Mouse (Mus musculus) brown adipose tissue, adult 24 weeks (tissue): ENCODE measurements around the gene Gapdh. TPM values are rescaled to one million over a fixed set of nuclear protein-coding genes. Genes with fewer than 3 reads are reported as not detected.

Experiments used
- H3K27ac ChIP-seq: fragments of 200-500 bp; replicated peaks from 2 replicates; pipeline ENCODE4 v1.5.1; 2012; ENCODE audit warnings: low read depth, mild to moderate bottlenecking, low read length
- H3K4me1 ChIP-seq: fragments of 200-500 bp; 2 replicates; pipeline ENCODE4 v1.6.1; 2012; ENCODE audit warnings: low read length, mixed read lengths; ENCODE audit not compliant: control insufficient read depth, insufficient read depth, insufficient read length
- H3K4me3 ChIP-seq: fragments of 200-500 bp; 2 replicates; pipeline ENCODE4 v1.5.1; 2012; ENCODE audit warnings: low read depth, mild to moderate bottlenecking, low read length, moderate library complexity; ENCODE audit not compliant: insufficient read depth
- polyA plus RNA-seq: library from polyadenylated mRNA; stranded (reverse); fragments of >200 nt; gene quantifications from 2 replicates; pipeline ENCODE4 v1.2.4, GENCODE M21; 2012; ENCODE audit not compliant: missing spikeins, insufficient read depth, insufficient read length

Gapdh gene
- polyA plus RNA-seq, 1 experiment = 1,014 TPM

- H3K4me1 ChIP-seq = peaks cover 27% of the 10 kb centered on the region
- H3K27ac ChIP-seq = peak overlapping the region; percentile 35
- peak overlapping the region; percentile 12; the same call in 1 of the 2 replicates for H3K4me3 ChIP-seq
These were observed 17.9 kb downstream of the Gapdh start for GRCm38 (mm10) chr6:125148251-125148925.

GRCm38 (mm10) chr6:125147329-125147728 is 18.9 kb downstream of the Gapdh start:
- peak overlapping the region; percentile 75; the same call in 1 of the 2 replicates for H3K4me3 ChIP-seq
- peak overlapping the region; percentile 45 for H3K27ac ChIP-seq
- H3K4me1 ChIP-seq = peaks cover 27% of the 10 kb centered on the region

- H3K27ac ChIP-seq = peak overlapping the region; percentile 45
- peaks cover 27% of the 10 kb centered on the region for H3K4me1 ChIP-seq
- peak overlapping the region; percentile 75 for H3K4me3 ChIP-seq
These were observed 19.5 kb downstream of the Gapdh start for GRCm38 (mm10) chr6:125146797-125147196.

GRCm38 (mm10) chr6:125146148-125146547 is 20.1 kb downstream of the Gapdh start:
- Histone ChIP-seq H3K4me1 (peaks cover 27% of the 10 kb centered on the region), H3K4me3 (peak overlapping the region; percentile 75), H3K27ac (peak overlapping the region; percentile 24)

- H3K4me1 ChIP-seq = peaks cover 27% of the 10 kb centered on the region
- peak overlapping the region; percentile 75 for H3K4me3 ChIP-seq
- peak overlapping the region; percentile 2 for H3K27ac ChIP-seq
These were observed 20.8 kb downstream of the Gapdh start for GRCm38 (mm10) chr6:125145479-125145951.

GRCm38 (mm10) chr6:125145001-125145400 is 21.3 kb downstream of the Gapdh start, which contains the start of gene Iffo1:
TSS of gene Iffo1 (plus strand) at chr6:125145241.
- H3K4me1 ChIP-seq = peaks cover 27% of the 10 kb centered on the region
- peak within 1 kb of the TSS; percentile 2 for H3K27ac ChIP-seq
- H3K4me3 ChIP-seq = peak within 1 kb of the TSS; percentile 75

GRCm38 (mm10) chr6:125143904-125144303 is 22.4 kb downstream of the Gapdh start:
- Histone ChIP-seq H3K4me3 (no peak overlapping the region), H3K4me1 (peaks cover 18% of the 10 kb centered on the region), H3K27ac (no peak overlapping the region)

- H3K27ac ChIP-seq = no peak overlapping the region
- H3K4me3 ChIP-seq = no peak overlapping the region
- H3K4me1 ChIP-seq = peaks cover 12% of the 10 kb centered on the region
These were observed 23.1 kb downstream of the Gapdh start for GRCm38 (mm10) chr6:125143128-125143527.

GRCm38 (mm10) chr6:125142436-125142835 is 23.8 kb downstream of the Gapdh start:
- Histone ChIP-seq H3K4me3 (no peak overlapping the region), H3K4me1 (peaks cover 11% of the 10 kb centered on the region), H3K27ac (no peak overlapping the region)

GRCm38 (mm10) chr6:125139747-125140146 is 26.5 kb downstream of the Gapdh start:
- H3K4me1 ChIP-seq = no peaks in the 10 kb centered on the region
- no peak overlapping the region for H3K4me3 ChIP-seq
- no peak overlapping the region for H3K27ac ChIP-seq

GRCm38 (mm10) chr6:125137002-125137671 is 29.1 kb downstream of the Gapdh start:
- no peak overlapping the region for H3K4me3 ChIP-seq
- H3K4me1 ChIP-seq = peaks cover 4% of the 10 kb centered on the region; the same call in 1 of the 2 replicates
- no peak overlapping the region for H3K27ac ChIP-seq

- Histone ChIP-seq H3K27ac (no peak overlapping the region), H3K4me1 (peaks cover 4% of the 10 kb centered on the region; the same call in 1 of the 2 replicates), H3K4me3 (peak overlapping the region; percentile 88)
These were observed 33.8 kb downstream of the Gapdh start for GRCm38 (mm10) chr6:125132470-125132869.

- Histone ChIP-seq H3K4me1 (peaks cover 4% of the 10 kb centered on the region; the same call in 1 of the 2 replicates), H3K4me3 (peak within 1 kb of the TSS; percentile 88), H3K27ac (peak within 1 kb of the TSS; percentile 76)
These were observed 34.7 kb downstream of the Gapdh start, which contains the start of gene Nop2 for GRCm38 (mm10) chr6:125131302-125132156. TSS of gene Nop2 (plus strand) at chr6:125131909.

- Histone ChIP-seq H3K4me3 (no peak overlapping the region), H3K4me1 (peaks cover 4% of the 10 kb centered on the region; the same call in 1 of the 2 replicates), H3K27ac (no peak overlapping the region)
These were observed 36.4 kb downstream of the Gapdh start for GRCm38 (mm10) chr6:125129710-125130402.
